Mouse (Mus musculus) 416B (cell line): ENCODE results near the gene Nrg3.
"Not testable (repeated sequence)": the region's sequence is repeated elsewhere in the genome, so short reads cannot be mapped to it uniquely, and the experiment has no call there.

Experiments
- DNase-seq: peaks from one replicate; pipeline ENCODE4 v3.0.0; 2011; ENCODE audit warnings: low read depth

The Nrg3 gene

GRCm38 (mm10) chr14:38616969-38617368 lies 855.9 kb downstream of the Nrg3 start:
- no peak for DNase-seq

GRCm38 (mm10) chr14:38597735-38598134 lies 875.2 kb downstream of the Nrg3 start:
- no peak for DNase-seq

GRCm38 (mm10) chr14:38594297-38594696 lies 878.6 kb downstream of the Nrg3 start:
- no peak for DNase-seq

GRCm38 (mm10) chr14:38576796-38577195 lies 896.1 kb downstream of the Nrg3 start:
- no peak for DNase-seq

- DNase-seq, result no peak
These were observed 904.7 kb downstream of the Nrg3 start for GRCm38 (mm10) chr14:38568184-38568583.

GRCm38 (mm10) chr14:38566182-38566581 lies 906.7 kb downstream of the Nrg3 start:
- no peak for DNase-seq

- no peak for DNase-seq
These were observed 918.3 kb downstream of the Nrg3 start for GRCm38 (mm10) chr14:38554636-38555035.

GRCm38 (mm10) chr14:38547257-38547656 lies 925.6 kb downstream of the Nrg3 start:
- no peak for DNase-seq

- no peak for DNase-seq
These were observed 937.7 kb downstream of the Nrg3 start for GRCm38 (mm10) chr14:38535181-38535580.

- no peak for DNase-seq
These were observed 939.4 kb downstream of the Nrg3 start for GRCm38 (mm10) chr14:38533495-38533894.

GRCm38 (mm10) chr14:38516232-38516631 lies 956.7 kb downstream of the Nrg3 start:
- DNase-seq, result no peak

- DNase-seq, result no peak
These were observed 963.9 kb downstream of the Nrg3 start for GRCm38 (mm10) chr14:38509016-38509415.

GRCm38 (mm10) chr14:38494970-38495369 lies 977.9 kb downstream of the Nrg3 start:
- DNase-seq, result no peak

- no peak for DNase-seq
These were observed 1025.8 kb downstream of the Nrg3 start for GRCm38 (mm10) chr14:38447086-38447485.

- no peak for DNase-seq
These were observed 1028.1 kb downstream of the Nrg3 start for GRCm38 (mm10) chr14:38444788-38445187.

GRCm38 (mm10) chr14:38433793-38434589 lies 1038.9 kb downstream of the Nrg3 start:
- no peak for DNase-seq

GRCm38 (mm10) chr14:38374660-38375059 lies 1098.2 kb downstream of the Nrg3 start:
- DNase-seq, result no peak

GRCm38 (mm10) chr14:38340967-38341366 lies 1131.9 kb downstream of the Nrg3 start:
- no peak for DNase-seq

GRCm38 (mm10) chr14:38322841-38323240 lies 1150.0 kb downstream of the Nrg3 start:
- DNase-seq, result not testable (repeated sequence)

- DNase-seq, result no peak
These were observed 1152.1 kb downstream of the Nrg3 start for GRCm38 (mm10) chr14:38320619-38321340.
